In the genomic region with DNA sequence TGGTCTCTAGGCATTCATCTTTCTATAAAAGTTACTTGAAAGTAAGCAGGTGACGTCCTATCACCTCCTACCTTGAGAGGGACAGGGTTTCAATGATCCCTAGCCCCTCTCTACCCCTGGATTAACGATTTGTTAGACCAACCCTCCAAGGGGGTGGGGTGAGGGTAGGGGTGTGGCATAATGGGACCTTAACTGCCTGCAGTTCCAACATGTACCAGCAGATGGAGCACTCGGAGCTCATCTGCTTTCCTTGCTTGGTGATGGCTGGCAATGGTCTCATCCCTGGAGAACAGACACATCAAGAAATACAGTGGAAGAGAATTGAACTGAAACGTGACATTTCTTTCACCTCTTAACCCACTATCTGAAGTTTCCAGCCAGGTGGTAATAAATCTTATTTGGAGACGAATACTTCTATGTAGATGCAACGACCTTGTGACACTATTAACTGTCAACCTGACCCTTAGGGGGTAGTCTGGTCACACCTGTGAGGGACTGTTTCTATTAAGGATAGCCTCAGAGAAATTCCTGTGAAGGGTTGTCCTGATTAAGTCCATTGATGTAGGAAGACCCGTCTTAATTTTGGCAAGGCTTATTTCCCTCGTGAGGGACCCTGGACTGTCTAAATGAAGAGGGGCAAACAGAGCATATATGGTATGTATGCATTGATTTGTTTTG, we compare ENCODE assay signal across 8 mouse cellular contexts. TPM values are rescaled to one million over a fixed set of nuclear protein-coding genes. Genes with fewer than 3 reads are reported as not detected.
DNase-seq lines count a peak whose midpoint lies in the region; ATAC-seq lines count a peak whose summit lies in the region.

No protein-coding gene starts in this region.

- H3K4me1 ChIP-seq in hindbrain, embryonic 15.5 days (replicated peaks) = no peaks in the 10 kb centered on the region
- peaks cover 14% of the 10 kb centered on the region for H3K4me1 ChIP-seq in megakaryocyte, embryonic 14.5 days

- no peak overlapping the region for H3K9ac ChIP-seq in hindbrain, embryonic 15.5 days

- peak; percentile 64 for DNase-seq in T-cell, adult 2 months (ENCODE audit: low spot score)
- DNase-seq in cerebellum, postnatal 25 days = peak; percentile 84 to 90
- DNase-seq in frontal cortex, postnatal 36 days (ENCODE audit: low spot score in 2 of 2) = peak; percentile 83 to 91
- DNase-seq in layer of hippocampus, postnatal 36 days = peak; percentile 80 to 81
- DNase-seq in right cerebral cortex, adult 2 months (ENCODE audit: low spot score in 2 of 2) = peak; percentile 88 to 94
- DNase-seq in urinary bladder, postnatal 10 days (ENCODE audit: low spot score) = peak; percentile 49

- H3K9me3 ChIP-seq in hindbrain, embryonic 15.5 days = no peaks in the 10 kb centered on the region
- H3K9me3 ChIP-seq in megakaryocyte, embryonic 14.5 days = no peaks in the 10 kb centered on the region

- no peaks in the 10 kb centered on the region for H3K27me3 ChIP-seq in hindbrain, embryonic 15.5 days
- H3K27me3 ChIP-seq in megakaryocyte, embryonic 14.5 days (replicated peaks) = peaks cover 12% of the 10 kb centered on the region

- peak; percentile 77; the same call in 1 of the 2 replicates for ATAC-seq in hindbrain, embryonic 15.5 days (ENCODE audit: low FRiP score, low read depth)

- H3K36me3 ChIP-seq in hindbrain, embryonic 15.5 days = no peaks in the 10 kb centered on the region
- H3K36me3 ChIP-seq in megakaryocyte, embryonic 14.5 days (replicated peaks; ENCODE audit: low read length) = no peaks in the 10 kb centered on the region

- no peak overlapping the region for H3K4me3 ChIP-seq in hindbrain, embryonic 15.5 days
- peak overlapping the region; percentile 84 for H3K4me3 ChIP-seq in megakaryocyte, embryonic 14.5 days (replicated peaks)

- H3K27ac ChIP-seq in hindbrain, embryonic 15.5 days (replicated peaks) = no peak overlapping the region

- peak overlapping the region; percentile 26 for H3K4me2 ChIP-seq in hindbrain, embryonic 15.5 days

- 39% methylated on average over 8 of the region's 8 CpGs for WGBS in hindbrain, embryonic 15.5 days

RNA-seq across cellular contexts. Expression of a gene that starts 27.1 kb away (rescaled TPM):
- polyA plus RNA-seq in hindbrain, embryonic 15.5 days (2015; fragmentation: Nextera tagmentation; extraction: Ambion mirVana) = 0.09 TPM in 2 replicates
- total RNA-seq in layer of hippocampus, postnatal 36 days (2021) = not detected
- polyA plus RNA-seq in megakaryocyte, embryonic 14.5 days (2012; ENCODE audit: insufficient read depth, low replicate concordance) = 2.2 TPM in 1 of 2 replicates, not detected in the other
